Mouse (Mus musculus) intestine, postnatal 0 days (tissue): ENCODE data around the gene Vmn2r109. TPM values are rescaled to one million over a fixed set of nuclear protein-coding genes. Genes with fewer than 3 reads are reported as not detected.
"Not testable (repeated sequence)": the region's sequence is repeated elsewhere in the genome, so short reads cannot be mapped to it uniquely, and the experiment has no call there.

Experiments
- ATAC-seq: fragments of 200-750 bp; cut with Nextera tagmentation; 2 replicates; pipeline ENCODE4 v1.8.0; 2017; ENCODE audit warnings: mild to moderate bottlenecking, moderate TSS enrichment, moderate library complexity
- H3K27ac ChIP-seq: fragments of 300-500 bp; sonication (generic); 2 replicates; pipeline ENCODE4 v1.5.1; 2014; ENCODE audit warnings: mild to moderate bottlenecking, low read depth, low read length, moderate library complexity
- H3K27me3 ChIP-seq: fragments of 300-500 bp; sonication (generic); replicated peaks from 2 replicates; pipeline ENCODE4 v1.6.1; 2014; ENCODE audit warnings: low read length, mixed read lengths; ENCODE audit not compliant: control insufficient read depth, insufficient read depth
- H3K36me3 ChIP-seq: fragments of 300-500 bp; sonication (generic); 2 replicates; pipeline ENCODE4 v1.6.1; 2014; ENCODE audit warnings: mild to moderate bottlenecking, moderate library complexity; ENCODE audit not compliant: control insufficient read depth, insufficient read depth
- H3K4me1 ChIP-seq: fragments of 300-500 bp; sonication (generic); replicated peaks from 2 replicates; pipeline ENCODE4 v1.6.1; 2014; ENCODE audit warnings: antibody characterized with exemption, low read length, mixed read lengths; ENCODE audit not compliant: control insufficient read depth, insufficient read depth
- H3K4me2 ChIP-seq: fragments of 300-500 bp; sonication (generic); replicated peaks from 2 replicates; pipeline ENCODE4 v1.6.1; 2014; ENCODE audit warnings: low read depth, mild to moderate bottlenecking, moderate library complexity
- H3K4me3 ChIP-seq: fragments of 300-500 bp; sonication (generic); 2 replicates; pipeline ENCODE4 v1.5.1; 2014; ENCODE audit warnings: low read depth, low read length
- H3K9ac ChIP-seq: fragments of 300-500 bp; sonication (generic); 2 replicates; pipeline ENCODE4 v1.6.1; 2014; ENCODE audit warnings: mild to moderate bottlenecking, low read depth, low read length
- H3K9me3 ChIP-seq: fragments of 300-500 bp; sonication (generic); 2 replicates; pipeline ENCODE4 v1.6.1; 2016; ENCODE audit warnings: mixed run types; ENCODE audit not compliant: control insufficient read depth
- CTCF ChIP-seq: sonication (generic); IDR thresholded peaks from 2 replicates; pipeline ENCODE4 v1.5.1; 2016; ENCODE audit warnings: low read depth, mild to moderate bottlenecking, control low read depth, antibody characterized with exemption, moderate library complexity
- WGBS: fragments of 180-500 bp; shearing (Covaris S2); extraction: QIAGEN DNeasy Blood & Tissue Kit; methylation state at CpG from one replicate; pipeline ENCODE4 v1.1.7; 2014; 5-methylcytosine and 5-hydroxymethylcytosine counted together
- polyA plus RNA-seq: library from polyadenylated mRNA; unstranded; fragments of >200 nt; fragmentation: Nextera tagmentation; extraction: Ambion mirVana; gene quantifications from 2 replicates; pipeline ENCODE4 v1.2.1, GENCODE M21; 2015

Gene Vmn2r109
- not detected in 2 replicates for polyA plus RNA-seq

DNA sequence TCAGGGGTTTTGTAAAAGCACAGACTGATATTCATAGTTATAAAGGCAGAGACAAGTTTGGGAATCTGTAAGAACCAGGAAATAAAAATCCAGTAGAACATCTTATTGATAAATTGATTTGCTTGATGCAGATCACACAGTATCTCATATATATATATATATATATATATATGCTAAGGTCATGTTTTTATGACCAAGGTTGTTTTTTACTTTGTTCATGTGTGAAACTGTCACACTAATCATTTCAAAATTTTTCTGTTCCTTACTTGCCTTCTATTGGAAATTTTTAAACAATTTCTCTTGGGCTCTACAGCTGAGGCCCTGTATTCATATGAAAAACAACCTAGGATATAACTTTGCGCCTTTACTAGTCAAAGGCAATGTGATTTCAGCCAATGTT, at the start of gene Vmn2r109:
Vmn2r109 (minus strand) TSS at position 101 of the 400 bp plus-strand sequence.
- no peak within 1 kb of the TSS for H3K4me2 ChIP-seq
- no peaks in the 10 kb centered on the region for H3K27me3 ChIP-seq
- WGBS, result 80% methylated on average over 1 of the region's 1 CpGs
- no peak within 1 kb of the TSS for H3K9ac ChIP-seq
- no peak for ATAC-seq
- H3K36me3 ChIP-seq, result no peaks in the 10 kb centered on the region
- no peak within 1 kb of the TSS for H3K4me3 ChIP-seq
- H3K27ac ChIP-seq, result no peak within 1 kb of the TSS
- H3K4me1 ChIP-seq, result no peaks in the 10 kb centered on the region
- no peak for TF ChIP-seq CTCF
- no peaks in the 10 kb centered on the region for H3K9me3 ChIP-seq

DNA sequence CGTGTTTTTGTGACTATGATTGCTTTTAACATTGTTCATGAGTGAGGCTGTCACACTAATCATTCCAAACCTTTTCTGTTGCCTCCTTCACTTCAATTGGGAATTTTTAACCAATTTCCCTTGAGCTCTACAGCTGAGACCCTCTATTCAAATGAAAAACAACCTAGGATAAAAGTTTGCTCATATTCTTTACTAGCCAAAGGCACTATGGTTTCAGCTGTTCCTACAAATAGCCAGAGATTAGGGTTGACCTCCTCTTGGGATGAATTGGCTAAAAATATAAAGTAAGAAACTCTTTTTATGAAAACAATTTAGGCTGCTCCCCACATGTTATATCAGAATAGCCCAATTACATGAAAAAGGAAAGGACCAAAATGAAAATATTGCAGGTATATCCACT, 31.8 kb upstream of the Vmn2r109 start, which contains the start of gene Vmn2r110:
Vmn2r110 (minus strand) TSS at position 101 of the 400 bp plus-strand sequence.
- no peak for ATAC-seq
- Histone ChIP-seq H3K4me3 (no peak within 1 kb of the TSS), H3K36me3 (no peaks in the 10 kb centered on the region), H3K4me1 (no peaks in the 10 kb centered on the region), H3K27ac (no peak within 1 kb of the TSS), H3K27me3 (no peaks in the 10 kb centered on the region), H3K4me2 (no peak within 1 kb of the TSS), H3K9me3 (no peaks in the 10 kb centered on the region; the same call in 1 of the 2 replicates), H3K9ac (no peak within 1 kb of the TSS)
- TF ChIP-seq CTCF, result no peak
- WGBS, result 33% methylated on average over 1 of the region's 1 CpGs

DNA sequence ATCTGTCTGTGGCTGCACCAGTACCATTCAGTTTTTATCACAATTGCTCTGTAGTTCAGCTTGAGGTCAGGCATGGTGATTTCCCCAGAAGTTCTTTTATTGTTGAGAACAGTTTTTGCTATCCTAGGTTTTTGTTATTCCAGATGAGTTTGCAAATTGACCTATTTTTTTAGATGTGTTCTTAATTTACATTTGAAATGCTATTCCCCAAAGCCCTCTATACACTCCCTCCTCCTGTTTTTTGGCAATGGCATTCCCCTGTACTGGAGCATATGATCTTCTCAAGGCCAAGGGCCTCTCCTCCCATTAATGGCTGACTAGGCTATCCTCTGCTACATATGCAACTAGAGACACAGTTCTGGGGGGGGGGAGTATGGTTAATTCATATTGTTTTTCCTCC, 56.3 kb downstream of the Vmn2r109 start:
- not testable (repeated sequence) for ATAC-seq, H3K36me3 ChIP-seq, H3K4me2 ChIP-seq

DNA sequence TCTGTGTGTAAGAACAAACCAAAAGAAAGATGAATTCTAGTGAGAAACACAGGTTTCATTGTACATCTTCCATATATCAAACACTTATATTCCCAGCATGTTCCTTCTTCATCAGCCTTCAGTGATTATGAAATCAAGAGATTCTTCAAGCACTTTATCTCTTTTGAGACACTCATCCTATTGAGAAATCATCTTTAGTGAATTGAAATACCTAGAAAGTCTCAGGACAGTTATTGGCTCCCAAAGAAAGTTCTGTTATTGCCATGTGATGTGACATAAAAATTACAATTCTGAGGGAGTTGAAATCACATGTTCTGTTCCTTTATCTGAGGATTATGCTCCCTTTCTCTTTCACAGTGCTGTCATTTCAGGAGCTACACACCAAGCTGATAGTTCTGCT, 66.7 kb downstream of the Vmn2r109 start, which contains the start of gene Vmn1r225:
Vmn1r225 (plus strand) TSS at position 301 of the 400 bp plus-strand sequence.
- H3K36me3 ChIP-seq, result no peaks in the 10 kb centered on the region
- TF ChIP-seq CTCF, result no peak
- no peaks in the 10 kb centered on the region for H3K27me3 ChIP-seq
- no peak within 1 kb of the TSS for H3K9ac ChIP-seq
- no peak within 1 kb of the TSS for H3K4me2 ChIP-seq
- H3K4me1 ChIP-seq, result no peaks in the 10 kb centered on the region
- no peak within 1 kb of the TSS for H3K27ac ChIP-seq
- ATAC-seq, result no peak
- no peaks in the 10 kb centered on the region for H3K9me3 ChIP-seq
- H3K4me3 ChIP-seq, result no peak within 1 kb of the TSS

More for the DNA sequence above, 56.3 kb downstream of the Vmn2r109 start:
- H3K27ac ChIP-seq, H3K27me3 ChIP-seq, H3K4me1 ChIP-seq, H3K4me3 ChIP-seq, H3K9ac ChIP-seq, H3K9me3 ChIP-seq: not testable (repeated sequence)

Other genes starting within 250 kb of the Vmn2r109 start
- not detected in 2 replicates for gene Vmn2r107, start 219.5 kb downstream of the Vmn2r109 start, polyA plus RNA-seq
- not detected in 2 replicates for gene Vmn1r224, start 150.6 kb downstream of the Vmn2r109 start, polyA plus RNA-seq
- not detected in 2 replicates for gene Vmn2r108, start 83.4 kb downstream of the Vmn2r109 start, polyA plus RNA-seq
- gene Vmn1r225, start 66.6 kb downstream of the Vmn2r109 start, polyA plus RNA-seq, result not detected in 2 replicates
- gene Vmn2r110, start 31.7 kb upstream of the Vmn2r109 start, polyA plus RNA-seq, result not detected in 2 replicates
- gene Fpr-rs3, start 60.1 kb upstream of the Vmn2r109 start, polyA plus RNA-seq, result not detected in 2 replicates
- gene Vmn1r226, start 118.1 kb upstream of the Vmn2r109 start, polyA plus RNA-seq, result not detected in 2 replicates
- gene Vmn1r227, start 165.1 kb upstream of the Vmn2r109 start, polyA plus RNA-seq, result not detected in 2 replicates
- not detected in 2 replicates for gene Vmn1r228, start 221.4 kb upstream of the Vmn2r109 start, polyA plus RNA-seq
- gene Vmn1r229, start 246.8 kb upstream of the Vmn2r109 start, polyA plus RNA-seq, result not detected in 2 replicates